Mouse (Mus musculus): ENCODE data around the gene Mettl15. TPM values are rescaled to one million over a fixed set of nuclear protein-coding genes. Genes with fewer than 3 reads are reported as not detected.

The Mettl15 gene
- polyA plus RNA-seq, 1 experiment from 2014 or later: 12.3 TPM

GRCm38 (mm10) chr2:109158509-109158908, 122.0 kb downstream of the Mettl15 start:
- no peaks in the 10 kb centered on the region for H3K9me3 ChIP-seq (replicated peaks)
- ATAC-seq (ENCODE audit: insufficient number of reproducible peaks, low FRiP score): no peak
- WGBS: 52% methylated on average over 1 of the region's 1 CpGs

DNA sequence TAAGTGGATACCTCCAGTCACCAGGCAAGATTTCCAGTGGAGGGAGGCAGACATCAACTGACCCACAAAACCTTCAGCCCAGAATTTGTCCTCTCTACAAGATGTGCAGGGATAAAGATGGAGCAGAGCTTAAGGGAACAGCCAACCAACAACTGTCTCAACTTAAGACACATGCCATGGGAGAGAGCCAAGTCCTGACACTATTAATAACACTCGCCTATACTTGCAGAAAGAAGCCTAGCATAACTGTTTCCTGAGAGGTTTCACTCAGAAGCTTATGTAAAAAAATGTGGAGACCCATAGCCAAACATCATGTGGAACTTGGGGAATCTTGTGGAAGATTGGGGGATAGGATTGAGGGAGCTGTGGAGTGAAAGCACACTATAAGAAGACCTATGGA, 124.4 kb downstream of the Mettl15 start:
- H3K4me3 ChIP-seq: no peak overlapping the region
- no peaks in the 10 kb centered on the region for H3K27me3 ChIP-seq (replicated peaks)
- no peaks in the 10 kb centered on the region for H3K4me1 ChIP-seq (replicated peaks)
- H3K9ac ChIP-seq: no peak overlapping the region
- H3K27ac ChIP-seq (ENCODE audit: poor library complexity, severe bottlenecking): no peak overlapping the region
- WGBS: 75% methylated on average over 1 of the region's 1 CpGs
- no peak for ATAC-seq (ENCODE audit: insufficient number of reproducible peaks, low FRiP score)
- no peaks in the 10 kb centered on the region for H3K9me3 ChIP-seq (replicated peaks)
- H3K36me3 ChIP-seq: no peaks in the 10 kb centered on the region
- no peak overlapping the region for H3K4me2 ChIP-seq

More at GRCm38 (mm10) chr2:109158509-109158908, 122.0 kb downstream of the Mettl15 start:
- no peaks in the 10 kb centered on the region for H3K36me3 ChIP-seq
- no peaks in the 10 kb centered on the region for H3K4me1 ChIP-seq (replicated peaks)
- no peaks in the 10 kb centered on the region for H3K27me3 ChIP-seq (replicated peaks)
- H3K27ac ChIP-seq (ENCODE audit: poor library complexity, severe bottlenecking): no peak overlapping the region
- H3K4me3 ChIP-seq: no peak overlapping the region
- no peak overlapping the region for H3K4me2 ChIP-seq
- H3K9ac ChIP-seq: no peak overlapping the region

DNA sequence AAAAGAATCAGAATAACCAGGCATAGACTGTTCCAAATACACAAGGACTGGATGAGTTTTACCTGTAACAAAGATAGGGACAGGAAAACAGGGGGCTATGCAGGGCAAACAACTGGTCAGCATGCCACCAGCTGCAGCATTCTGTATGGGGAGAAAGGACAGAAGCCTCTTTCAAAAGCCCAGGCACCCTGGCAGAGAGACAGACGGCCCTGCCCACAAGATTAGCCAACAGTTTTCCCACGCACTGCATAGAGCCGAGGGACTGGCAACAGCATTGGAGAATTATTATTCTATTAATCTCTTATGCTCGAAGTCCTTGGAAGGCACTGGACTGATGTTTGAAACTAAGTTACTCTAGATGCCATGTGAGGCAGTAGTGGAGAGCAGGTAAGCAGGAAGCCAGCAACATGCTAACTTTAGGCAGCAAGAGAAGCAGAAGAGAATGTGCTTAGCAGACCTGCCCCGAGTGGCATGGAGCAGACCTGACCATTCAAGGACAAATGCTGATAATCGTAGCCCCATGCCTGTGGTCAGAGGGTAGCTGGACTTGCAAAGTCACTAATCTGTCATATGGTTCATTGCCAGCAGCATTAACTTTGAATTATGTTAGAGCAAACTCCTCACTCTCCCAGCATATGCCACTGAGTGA, 127.0 kb downstream of the Mettl15 start:
- no peak overlapping the region for H3K4me2 ChIP-seq
- ATAC-seq (ENCODE audit: insufficient number of reproducible peaks, low FRiP score): no peak
- no peaks in the 10 kb centered on the region for H3K36me3 ChIP-seq
- WGBS: 64% methylated on average over 6 of the region's 6 CpGs
- no peak overlapping the region for H3K27ac ChIP-seq (ENCODE audit: poor library complexity, severe bottlenecking)
- no peaks in the 10 kb centered on the region for H3K4me1 ChIP-seq (replicated peaks)
- H3K4me3 ChIP-seq: no peak overlapping the region
- no peak overlapping the region for H3K9ac ChIP-seq
- no peaks in the 10 kb centered on the region for H3K9me3 ChIP-seq (replicated peaks)
- H3K27me3 ChIP-seq (replicated peaks): no peaks in the 10 kb centered on the region

DNA sequence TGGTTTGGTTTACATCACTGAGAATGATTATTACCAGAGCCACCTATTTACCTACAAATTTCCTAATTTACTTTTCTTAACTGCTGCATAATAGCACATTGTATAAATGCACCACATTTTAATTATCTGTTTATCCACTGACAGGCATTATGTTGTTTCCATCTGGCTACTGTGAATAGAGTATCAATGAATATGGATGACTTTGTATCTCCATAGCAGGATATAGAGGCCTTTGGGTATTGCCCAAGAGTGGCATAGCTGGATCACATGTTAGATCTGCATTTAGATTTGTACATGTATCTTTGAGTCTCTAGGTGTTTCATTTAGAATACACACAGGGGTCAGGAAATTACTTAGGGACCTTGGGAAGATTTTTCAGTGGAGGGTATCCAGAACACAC, 133.3 kb downstream of the Mettl15 start:
- ATAC-seq (ENCODE audit: insufficient number of reproducible peaks, low FRiP score): no peak
- no peak overlapping the region for H3K27ac ChIP-seq (ENCODE audit: poor library complexity, severe bottlenecking)

GRCm38 (mm10) chr2:109144410-109144809, 136.1 kb downstream of the Mettl15 start:
- whole genome bisulfite sequencing: 75% methylated on average over 2 of the region's 2 CpGs
- H3K4me2 ChIP-seq: no peak overlapping the region
- no peak overlapping the region for H3K27ac ChIP-seq (ENCODE audit: poor library complexity, severe bottlenecking)
- no peak overlapping the region for H3K9ac ChIP-seq
- H3K36me3 ChIP-seq: no peaks in the 10 kb centered on the region
- no peaks in the 10 kb centered on the region for H3K9me3 ChIP-seq (replicated peaks)
- no peak overlapping the region for H3K4me3 ChIP-seq
- H3K27me3 ChIP-seq (replicated peaks): no peaks in the 10 kb centered on the region
- H3K4me1 ChIP-seq (replicated peaks): no peaks in the 10 kb centered on the region
- ATAC-seq (ENCODE audit: insufficient number of reproducible peaks, low FRiP score): no peak

More for the DNA sequence above, 133.3 kb downstream of the Mettl15 start:
- Histone ChIP-seq H3K9ac (no peak overlapping the region), H3K4me2 (no peak overlapping the region), H3K9me3 (replicated peaks) (no peaks in the 10 kb centered on the region), H3K36me3 (no peaks in the 10 kb centered on the region), H3K4me3 (no peak overlapping the region), H3K4me1 (replicated peaks) (no peaks in the 10 kb centered on the region), H3K27me3 (replicated peaks) (no peaks in the 10 kb centered on the region)

DNA sequence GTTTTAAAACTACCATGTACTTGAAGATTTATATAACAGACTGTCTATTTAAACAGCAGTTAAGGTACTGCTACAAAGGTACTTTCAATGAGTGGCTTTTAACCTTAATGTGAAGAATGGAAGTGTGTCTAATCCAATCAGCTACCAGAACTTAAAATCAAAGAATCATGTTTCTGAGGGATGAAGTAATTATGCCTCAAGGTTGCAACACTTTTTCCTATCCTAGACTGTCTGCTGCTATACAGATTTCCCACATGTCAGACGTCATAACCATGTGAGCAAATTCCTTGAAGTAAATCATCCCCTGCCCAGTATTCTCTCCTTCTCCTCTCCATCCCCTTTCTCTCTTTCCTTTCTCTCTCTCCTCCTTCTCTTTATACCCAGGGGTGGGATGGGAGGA, 140.2 kb downstream of the Mettl15 start:
- H3K27ac ChIP-seq (ENCODE audit: poor library complexity, severe bottlenecking): no peak overlapping the region
- no peaks in the 10 kb centered on the region for H3K27me3 ChIP-seq (replicated peaks)
- no peak overlapping the region for H3K4me2 ChIP-seq
- H3K9me3 ChIP-seq (replicated peaks): no peaks in the 10 kb centered on the region
- ATAC-seq (ENCODE audit: insufficient number of reproducible peaks, low FRiP score): no peak
- WGBS: 86% methylated on average over 1 of the region's 1 CpGs
- H3K36me3 ChIP-seq: no peaks in the 10 kb centered on the region
- no peak overlapping the region for H3K4me3 ChIP-seq
- no peak overlapping the region for H3K9ac ChIP-seq
- H3K4me1 ChIP-seq (replicated peaks): no peaks in the 10 kb centered on the region

DNA sequence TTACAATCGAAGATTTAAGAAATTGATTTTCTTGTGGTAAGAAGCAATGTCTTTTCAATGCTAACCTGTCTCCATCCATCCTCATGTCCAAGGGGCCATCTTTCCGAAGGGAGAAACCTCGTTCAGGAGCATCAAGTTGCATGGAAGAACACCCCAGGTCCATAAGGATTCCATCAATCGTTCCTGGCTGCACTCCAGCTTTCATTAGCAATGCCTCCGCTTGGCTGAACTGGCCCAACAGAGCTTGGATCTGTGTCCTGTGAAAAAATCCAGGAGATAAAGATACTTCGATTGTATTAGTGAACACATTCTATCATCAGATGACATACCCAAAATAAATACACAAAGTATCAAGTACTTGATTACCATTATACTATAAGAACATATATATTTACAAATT, 143.3 kb downstream of the Mettl15 start:
- 73% methylated on average over 6 of the region's 6 CpGs for WGBS
- no peaks in the 10 kb centered on the region for H3K9me3 ChIP-seq (replicated peaks)

GRCm38 (mm10) chr2:109130718-109131117, 149.8 kb downstream of the Mettl15 start:
- no peak overlapping the region for H3K9ac ChIP-seq
- H3K36me3 ChIP-seq: no peaks in the 10 kb centered on the region
- no peak overlapping the region for H3K4me3 ChIP-seq
- H3K4me2 ChIP-seq: no peak overlapping the region
- no peaks in the 10 kb centered on the region for H3K9me3 ChIP-seq (replicated peaks)
- 86% methylated on average over 3 of the region's 3 CpGs for WGBS
- no peak for ATAC-seq (ENCODE audit: insufficient number of reproducible peaks, low FRiP score)
- H3K27me3 ChIP-seq (replicated peaks): no peaks in the 10 kb centered on the region
- no peak overlapping the region for H3K27ac ChIP-seq (ENCODE audit: poor library complexity, severe bottlenecking)
- no peaks in the 10 kb centered on the region for H3K4me1 ChIP-seq (replicated peaks)

More for the DNA sequence above, 143.3 kb downstream of the Mettl15 start:
- H3K27me3 ChIP-seq (replicated peaks): no peaks in the 10 kb centered on the region
- H3K4me2 ChIP-seq: no peak overlapping the region
- H3K9ac ChIP-seq: no peak overlapping the region
- no peak for ATAC-seq (ENCODE audit: insufficient number of reproducible peaks, low FRiP score)
- no peaks in the 10 kb centered on the region for H3K4me1 ChIP-seq (replicated peaks)
- no peak overlapping the region for H3K27ac ChIP-seq (ENCODE audit: poor library complexity, severe bottlenecking)
- no peak overlapping the region for H3K4me3 ChIP-seq
- H3K36me3 ChIP-seq: no peaks in the 10 kb centered on the region

- Histone ChIP-seq H3K36me3 (no peaks in the 10 kb centered on the region), H3K4me1 (replicated peaks) (no peaks in the 10 kb centered on the region), H3K27me3 (replicated peaks) (no peaks in the 10 kb centered on the region), H3K27ac (ENCODE audit: poor library complexity, severe bottlenecking) (no peak overlapping the region), H3K9me3 (replicated peaks) (no peaks in the 10 kb centered on the region), H3K9ac (no peak overlapping the region), H3K4me2 (no peak overlapping the region), H3K4me3 (no peak overlapping the region)
- no peak for ATAC-seq (ENCODE audit: insufficient number of reproducible peaks, low FRiP score)
- WGBS: 81% methylated on average over 3 of the region's 3 CpGs
Measured at GRCm38 (mm10) chr2:109129921-109130320, 150.6 kb downstream of the Mettl15 start.

DNA sequence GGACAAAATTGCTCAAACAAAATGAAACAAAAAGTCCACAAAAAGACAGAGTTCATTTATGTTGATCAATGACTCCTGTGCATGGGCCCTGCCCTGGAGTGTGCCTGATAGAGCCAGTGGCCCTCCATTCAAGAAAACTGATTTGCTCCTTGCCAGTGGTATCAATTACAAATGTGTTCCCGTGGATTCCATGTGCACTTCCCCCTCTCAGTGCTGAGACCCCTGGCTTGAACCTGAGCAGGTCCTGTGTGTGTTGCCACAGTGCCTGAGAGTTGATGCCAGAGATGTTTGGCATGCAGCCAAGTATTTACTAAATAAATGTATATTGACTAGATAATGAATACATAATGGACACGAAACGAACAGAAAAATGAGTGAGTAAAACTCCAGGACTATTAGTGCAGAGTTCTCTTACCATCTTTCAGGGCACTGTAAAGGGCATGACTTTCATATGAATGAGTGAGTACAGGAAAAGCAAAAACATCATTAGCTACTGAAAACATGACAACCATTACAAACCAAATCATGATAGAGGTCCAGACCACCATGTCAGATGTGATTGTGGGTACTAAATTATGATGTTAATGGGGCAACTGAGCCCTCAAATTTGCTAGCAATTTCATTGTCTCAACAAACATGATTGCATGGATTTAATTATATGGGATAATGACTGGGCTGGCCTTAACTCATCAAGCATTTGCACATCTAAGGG, 174.6 kb downstream of the Mettl15 start:
- Histone ChIP-seq H3K9ac (no peak overlapping the region), H3K4me1 (replicated peaks) (no peaks in the 10 kb centered on the region), H3K4me2 (no peak overlapping the region), H3K27ac (ENCODE audit: poor library complexity, severe bottlenecking) (no peak overlapping the region), H3K36me3 (no peaks in the 10 kb centered on the region), H3K27me3 (replicated peaks) (no peaks in the 10 kb centered on the region), H3K4me3 (no peak overlapping the region), H3K9me3 (replicated peaks) (no peaks in the 10 kb centered on the region)
- no peak for ATAC-seq (ENCODE audit: insufficient number of reproducible peaks, low FRiP score)
- 75% methylated on average over 3 of the region's 3 CpGs for WGBS

DNA sequence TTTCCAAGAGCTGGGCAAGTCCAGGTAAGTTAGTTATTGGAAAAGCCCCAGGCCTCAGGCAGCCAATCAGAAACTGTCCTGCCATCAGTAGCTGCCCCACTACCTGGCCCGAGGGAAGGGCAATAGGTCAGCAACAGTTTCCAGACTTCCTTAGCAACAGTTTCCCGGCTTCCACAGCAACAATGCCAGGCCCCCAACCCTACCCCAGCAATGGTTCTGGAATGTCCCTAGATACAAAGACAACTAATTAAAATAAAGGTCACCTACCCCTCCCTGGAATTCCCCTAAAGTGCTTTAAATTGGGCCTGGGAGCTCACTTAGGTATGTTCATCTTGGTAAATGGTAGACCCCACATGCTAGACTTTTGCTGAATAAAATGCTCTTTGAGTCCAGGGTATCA, 230.9 kb downstream of the Mettl15 start:
- H3K4me1 ChIP-seq (replicated peaks): no peaks in the 10 kb centered on the region
- no peak overlapping the region for H3K4me3 ChIP-seq
- no peaks in the 10 kb centered on the region for H3K27me3 ChIP-seq (replicated peaks)
- no peak overlapping the region for H3K4me2 ChIP-seq
- no peak for ATAC-seq (ENCODE audit: insufficient number of reproducible peaks, low FRiP score)
- H3K9me3 ChIP-seq (replicated peaks): 0 out of 2 replicates have a peak, but pooled peaks cover 2% of the 10 kb centered on the region
- WGBS: 61% methylated on average over 2 of the region's 2 CpGs
- H3K9ac ChIP-seq: no peak overlapping the region
- H3K27ac ChIP-seq (ENCODE audit: poor library complexity, severe bottlenecking): no peak overlapping the region
- no peaks in the 10 kb centered on the region for H3K36me3 ChIP-seq
